Mouse (Mus musculus) CH12.LX (cell line): ENCODE measurements around the gene Agpat4. TPM values are rescaled to one million over a fixed set of nuclear protein-coding genes. Genes with fewer than 3 reads are reported as not detected.
A peak's percentile ranks its signal among the peaks of the same experiment; 100 is the strongest.

Experiments
- DNase-seq: peaks from one replicate; pipeline ENCODE4 v3.0.0-alpha.2; 2013; ENCODE audit errors: extremely low read depth
- H3K27ac ChIP-seq: 2 replicates; pipeline ENCODE4 v1.5.1; 2012; ENCODE audit warnings: low read depth, mild to moderate bottlenecking, control low read depth, moderate library complexity; ENCODE audit not compliant: insufficient read depth
- H3K27me3 ChIP-seq: replicated peaks from 2 replicates; pipeline ENCODE3; 2012; ENCODE audit warnings: inconsistent platforms
- H3K36me3 ChIP-seq, 2 experiments: replicated peaks in 1 of 2; 2 replicates each; pipeline versions ENCODE3 to v1.6.1; 2012; ENCODE audit warnings: inconsistent platforms in 1 of 2, low read length in 1 of 2, mild to moderate bottlenecking in 1 of 2, mixed read lengths in 1 of 2, moderate library complexity in 1 of 2; ENCODE audit not compliant: control insufficient read depth in 1 of 2, insufficient read depth in 1 of 2
- H3K4me1 ChIP-seq, 2 experiments: 2 replicates each; pipeline ENCODE4 v1.6.1; 2012; ENCODE audit warnings: inconsistent platforms in 1 of 2, moderate library complexity in 1 of 2; ENCODE audit not compliant: insufficient read depth in 2 of 2, control insufficient read depth in 1 of 2
- H3K4me2 ChIP-seq: 2 replicates; pipeline ENCODE4 v1.6.1; 2012; ENCODE audit warnings: low read depth, mild to moderate bottlenecking, control low read depth; ENCODE audit not compliant: poor library complexity, insufficient read depth, severe bottlenecking
- H3K4me3 ChIP-seq, 3 experiments: fragments of 150-350 bp in 1 of 3; sonication (generic) in 1 of 3; replicated peaks in 1 of 3; 2 replicates each; pipeline versions ENCODE3 to v1.5.1; 2011 to 2012; ENCODE audit warnings: low read depth in 2 of 3, low read length in 2 of 3, mild to moderate bottlenecking in 2 of 3, moderate library complexity in 2 of 3, control low read depth in 1 of 3, improper control_type of control experiment in 1 of 3, inconsistent platforms in 1 of 3, mixed read lengths in 1 of 3; ENCODE audit not compliant: poor library complexity in 1 of 3
- H3K79me2 ChIP-seq: replicated peaks from 2 replicates; pipeline ENCODE4 v1.6.1; 2012; ENCODE audit warnings: mild to moderate bottlenecking, moderate library complexity; ENCODE audit not compliant: control insufficient read depth, poor library complexity, insufficient read depth, severe bottlenecking; ENCODE audit errors: extremely low read depth
- H3K9ac ChIP-seq: 2 replicates; pipeline ENCODE4 v1.6.1; 2012; ENCODE audit warnings: low read depth, mild to moderate bottlenecking, control low read depth, moderate library complexity; ENCODE audit not compliant: insufficient read depth
- H3K9me3 ChIP-seq: replicated peaks from 2 replicates; pipeline ENCODE3; 2012; ENCODE audit warnings: low read length, inconsistent platforms, mixed read lengths
- BHLHE40 ChIP-seq: IDR thresholded peaks from 2 replicates; pipeline ENCODE4 v1.6.1; 2011; ENCODE audit warnings: mild to moderate bottlenecking, low read depth, low read length, improper control_type of control experiment
- CHD1 ChIP-seq: IDR thresholded peaks from 2 replicates; pipeline ENCODE4 v1.6.1; 2012; ENCODE audit warnings: low read depth, low read length, improper control_type of control experiment, inconsistent platforms
- CHD2 ChIP-seq: IDR thresholded peaks from 2 replicates; pipeline ENCODE4 v1.6.1; 2011; ENCODE audit warnings: low read length, improper control_type of control experiment
- ETS1 ChIP-seq: conservative IDR thresholded peaks from 2 replicates; pipeline ENCODE4 v1.6.1; 2012; ENCODE audit warnings: low read depth, mild to moderate bottlenecking, inconsistent platforms, low read length, improper control_type of control experiment, moderate library complexity
- GABPA ChIP-seq: IDR thresholded peaks from 2 replicates; pipeline ENCODE4 v1.6.1; 2012; ENCODE audit warnings: low read depth, low read length, improper control_type of control experiment, inconsistent platforms; ENCODE audit not compliant: insufficient replicate concordance
- IRF4 ChIP-seq: IDR thresholded peaks from 2 replicates; pipeline ENCODE4 v1.6.1; 2014; ENCODE audit warnings: low read depth, mild to moderate bottlenecking, inconsistent platforms, low read length, improper control_type of control experiment
- JUN ChIP-seq: IDR thresholded peaks from 2 replicates; pipeline ENCODE4 v1.6.1; 2011; ENCODE audit warnings: low read depth, mild to moderate bottlenecking, low read length, improper control_type of control experiment, moderate library complexity; ENCODE audit not compliant: insufficient read depth
- KAT2A ChIP-seq: IDR thresholded peaks from 2 replicates; pipeline ENCODE4 v1.6.1; 2012; ENCODE audit warnings: low read length, improper control_type of control experiment, inconsistent platforms; ENCODE audit not compliant: insufficient replicate concordance
- MAFK ChIP-seq: IDR thresholded peaks from 2 replicates; pipeline ENCODE4 v1.6.1; 2011; ENCODE audit warnings: low read length, improper control_type of control experiment; ENCODE audit not compliant: insufficient replicate concordance
- MAX ChIP-seq: IDR thresholded peaks from 2 replicates; pipeline ENCODE4 v1.6.1; 2011; ENCODE audit warnings: low read length, improper control_type of control experiment
- MAZ ChIP-seq: IDR thresholded peaks from 2 replicates; pipeline ENCODE4 v1.6.1; 2012; ENCODE audit warnings: low read depth, mild to moderate bottlenecking, inconsistent platforms, low read length, improper control_type of control experiment, moderate library complexity
- MEF2A ChIP-seq: IDR thresholded peaks from 2 replicates; pipeline ENCODE4 v1.6.1; 2014; ENCODE audit warnings: low read depth, mild to moderate bottlenecking, inconsistent platforms, low read length, improper control_type of control experiment, borderline replicate concordance
- MXI1 ChIP-seq: IDR thresholded peaks from 2 replicates; pipeline ENCODE4 v1.6.1; 2011; ENCODE audit warnings: mild to moderate bottlenecking, low read depth, low read length, improper control_type of control experiment
- MYC ChIP-seq: IDR thresholded peaks from 2 replicates; pipeline ENCODE4 v1.6.1; 2011; ENCODE audit warnings: low read depth, mild to moderate bottlenecking, improper control_type of control experiment, low read length
- NELFE ChIP-seq: IDR thresholded peaks from 2 replicates; pipeline ENCODE4 v1.6.1; 2011; ENCODE audit warnings: low read depth, low read length, improper control_type of control experiment
- NRF1 ChIP-seq: IDR thresholded peaks from 2 replicates; pipeline ENCODE4 v1.6.1; 2014; ENCODE audit warnings: low read depth, mild to moderate bottlenecking, inconsistent platforms, low read length, improper control_type of control experiment, moderate library complexity
- PAX5 ChIP-seq: IDR thresholded peaks from 2 replicates; pipeline ENCODE4 v1.6.1; 2012; ENCODE audit warnings: low read length, inconsistent platforms, mixed read lengths
- POLR2A ChIP-seq: IDR thresholded peaks from 2 replicates; pipeline ENCODE4 v1.6.1; 2011; ENCODE audit warnings: low read depth, mild to moderate bottlenecking, improper control_type of control experiment, low read length
- RAD21 ChIP-seq: IDR thresholded peaks from 2 replicates; pipeline ENCODE4 v1.6.1; 2011; ENCODE audit warnings: low read depth, mild to moderate bottlenecking, low read length, improper control_type of control experiment, moderate library complexity
- SIN3A ChIP-seq: IDR thresholded peaks from 2 replicates; pipeline ENCODE4 v1.6.1; 2012; ENCODE audit warnings: low read length, improper control_type of control experiment, inconsistent platforms
- SMC3 ChIP-seq: IDR thresholded peaks from 2 replicates; pipeline ENCODE4 v1.6.1; 2011; ENCODE audit warnings: low read depth, low read length, improper control_type of control experiment
- TBP ChIP-seq: conservative IDR thresholded peaks from 2 replicates; pipeline ENCODE4 v1.6.1; 2011; ENCODE audit warnings: low read depth, low read length, improper control_type of control experiment
- TCF12 ChIP-seq: IDR thresholded peaks from 2 replicates; pipeline ENCODE4 v1.6.1; 2014; ENCODE audit warnings: low read depth, mild to moderate bottlenecking, inconsistent platforms, low read length, improper control_type of control experiment
- UBTF ChIP-seq: IDR thresholded peaks from 2 replicates; pipeline ENCODE4 v1.6.1; 2012; ENCODE audit warnings: low read depth, mild to moderate bottlenecking, inconsistent platforms, low read length, improper control_type of control experiment, moderate library complexity
- dilution Hi-C: fragments of 300-500 bp; cut with MboI; formaldehyde crosslinking; loops from 2 replicates; pipeline ENCODE4 v1.14.3; 2020; ENCODE audit warnings: low sequenced_read_pairs; ENCODE audit not compliant: extremely low pct_unique_long_range_greater_than_20kb, extremely low pct_ligation_motif_present
- in situ Hi-C: fragments of 300-500 bp; cut with MboI; formaldehyde crosslinking; loops from 3 replicates; pipeline ENCODE4 v1.14.3; 2019; ENCODE audit warnings: low sequenced_read_pairs, low pct_ligation_motif_present, low pct_unique_long_range_greater_than_20kb, mixed read lengths
- polyA plus RNA-seq: library from polyadenylated mRNA; unstranded; fragments of >175 nt; gene quantifications from 2 replicates; pipeline ENCODE4 v1.2.1, GENCODE M21; 2012; ENCODE audit warnings: low read depth; ENCODE audit not compliant: insufficient read length
- total RNA-seq, 2 experiments: library from RNA; depleted of rRNA; stranded (reverse); fragments of 300-350 nt in 1 of 2; fragments of >200 nt in 1 of 2; gene quantifications; 2 replicates each; pipeline ENCODE4 v1.2.3; 2012 to 2014

The Agpat4 gene
- total and polyA plus RNA-seq, 3 experiments: 34.7 to 83.2 (median 44.5) TPM

- TF ChIP-seq MAZ (peak; percentile 83; the same call in 1 of the 2 replicates), PAX5 (no peak), CHD2 (peak; percentile 87), MAX (peak; percentile 96), MAFK (peak; percentile 64; the same call in 1 of the 2 replicates), GABPA (no peak), UBTF (no peak; the same call in 1 of the 2 replicates), JUN (peak; percentile 90), KAT2A (0 out of 2 replicates have a peak, but pooled peaks have one; percentile 51), IRF4 (peak; percentile 94), MYC (peak; percentile 96), POLR2A (peak; percentile 79), SMC3 (peak; percentile 30)
These were observed 42.7 kb downstream of the Agpat4 start (continued) for GRCm38 (mm10) chr17:12160984-12161764.

DNA sequence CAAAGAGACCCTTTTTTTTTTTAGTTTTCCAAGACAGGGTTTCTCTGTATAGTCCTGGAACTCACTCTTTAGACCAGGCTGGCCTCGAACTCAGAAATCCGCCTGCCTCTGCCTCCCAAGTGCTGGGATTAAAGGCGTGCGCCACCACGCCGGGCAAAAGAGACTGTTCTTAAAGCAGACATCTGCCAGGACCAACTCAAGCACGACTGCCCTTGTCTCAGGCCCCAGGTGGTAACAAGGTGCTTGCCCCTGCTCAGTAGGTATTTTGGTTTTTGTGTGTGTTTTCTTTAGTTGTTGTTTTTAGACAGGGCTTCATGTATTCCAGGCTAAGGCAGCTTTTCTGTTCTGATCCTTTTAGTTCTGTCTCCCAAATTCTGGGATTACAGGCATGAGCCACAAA, 43.4 kb downstream of the Agpat4 start:
- in situ Hi-C loops: loop anchor here (5.0 to 25.0 kb wide), 4 partner anchors 35 to 600 kb away; partner anchors contain the start of genes Agpat4 and Igf2r
- dilution Hi-C loops: no loop called here
- H3K36me3 ChIP-seq: peaks cover 2 to 40% of the 10 kb centered on the region in 2 experiments

DNA sequence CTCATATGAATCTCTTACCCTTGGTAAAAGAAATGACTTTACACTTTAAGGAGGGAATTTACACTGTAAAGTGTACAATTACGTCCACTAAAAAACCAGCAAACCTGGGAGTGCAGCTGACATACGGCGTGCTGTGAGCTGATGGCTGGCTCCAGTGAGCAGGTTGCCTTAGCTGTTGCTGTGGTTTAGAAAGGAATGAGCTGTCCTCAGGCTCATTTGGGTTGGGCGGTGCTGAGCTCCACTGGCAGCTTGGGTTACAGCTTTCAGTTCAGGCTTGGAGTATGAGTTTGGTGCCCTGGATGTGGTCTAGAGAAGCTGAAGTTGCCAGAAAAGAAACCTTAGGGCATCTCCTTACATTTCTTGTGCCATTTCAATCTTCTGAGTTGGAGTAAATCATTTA, 44.3 kb downstream of the Agpat4 start:
- dilution Hi-C loops (no loop called here), in situ Hi-C loops (loop anchor here (5.0 to 25.0 kb wide), 4 partner anchors 34 to 599 kb away; partner anchors contain the start of genes Agpat4 and Igf2r)
- H3K4me2 ChIP-seq: peak overlapping the region; percentile 61
- no peaks in the 10 kb centered on the region for H3K9me3 ChIP-seq
- H3K4me3 ChIP-seq: peak overlapping the region in 2 of 3 experiments; percentile 48 to 54
- DNase-seq: peak; percentile 85
- H3K79me2 ChIP-seq: peaks cover 11% of the 10 kb centered on the region
- peak overlapping the region; percentile 15; the same call in 1 of the 2 replicates for H3K9ac ChIP-seq
- H3K36me3 ChIP-seq: peaks cover 0 to 41% of the 10 kb centered on the region in 2 experiments
- H3K27me3 ChIP-seq: no peaks in the 10 kb centered on the region
- TF ChIP-seq TBP: peak; percentile 64; the same call in 1 of the 2 replicates
- peak; percentile 31; the same call in 1 of the 2 replicates for TF ChIP-seq SIN3A
- no peak; the same call in 1 of the 2 replicates for TF ChIP-seq RAD21
- TF ChIP-seq CHD1: peak; percentile 78; the same call in 1 of the 2 replicates
- TF ChIP-seq MYC: peak; percentile 23; the same call in 1 of the 2 replicates
- TF ChIP-seq NRF1: no peak
- TF ChIP-seq KAT2A: no peak
- peak; percentile 71 for TF ChIP-seq BHLHE40
- peak; percentile 46; the same call in 1 of the 2 replicates for TF ChIP-seq MEF2A
- TF ChIP-seq POLR2A: peak; percentile 58; the same call in 1 of the 2 replicates
- TF ChIP-seq MXI1: peak; percentile 26; the same call in 1 of the 2 replicates
- peak; percentile 54; the same call in 1 of the 2 replicates for TF ChIP-seq IRF4
- TF ChIP-seq NELFE: peak; percentile 4; the same call in 1 of the 2 replicates
- TF ChIP-seq ETS1: peak; percentile 68
- peak; percentile 76 for TF ChIP-seq TCF12
- peaks cover 60 to 96% of the 10 kb centered on the region in 2 experiments for H3K4me1 ChIP-seq
- peak overlapping the region; percentile 95 for H3K27ac ChIP-seq

More for the DNA sequence above, 43.4 kb downstream of the Agpat4 start:
- Histone ChIP-seq H3K9me3 (no peaks in the 10 kb centered on the region), H3K4me3 (peak overlapping the region in 1 of 3 experiments; percentile 48), H3K4me1 (peaks cover 53 to 94% of the 10 kb centered on the region in 2 experiments), H3K9ac (peak overlapping the region; percentile 15), H3K27ac (peak overlapping the region; percentile 95), H3K79me2 (peaks cover 14% of the 10 kb centered on the region), H3K27me3 (no peaks in the 10 kb centered on the region), H3K4me2 (peak overlapping the region; percentile 61)
- no peak for DNase-seq
- TF ChIP-seq NELFE (no peak), TBP (peak; percentile 83), IRF4 (no peak), CHD1 (no peak), BHLHE40 (0 out of 2 replicates have a peak, but pooled peaks have one; percentile 12), MXI1 (no peak), PAX5 (no peak), CHD2 (no peak), POLR2A (peak; percentile 11; the same call in 1 of the 2 replicates)
